ENCODE assay signal across 11 mouse cellular contexts in the genomic region with DNA sequence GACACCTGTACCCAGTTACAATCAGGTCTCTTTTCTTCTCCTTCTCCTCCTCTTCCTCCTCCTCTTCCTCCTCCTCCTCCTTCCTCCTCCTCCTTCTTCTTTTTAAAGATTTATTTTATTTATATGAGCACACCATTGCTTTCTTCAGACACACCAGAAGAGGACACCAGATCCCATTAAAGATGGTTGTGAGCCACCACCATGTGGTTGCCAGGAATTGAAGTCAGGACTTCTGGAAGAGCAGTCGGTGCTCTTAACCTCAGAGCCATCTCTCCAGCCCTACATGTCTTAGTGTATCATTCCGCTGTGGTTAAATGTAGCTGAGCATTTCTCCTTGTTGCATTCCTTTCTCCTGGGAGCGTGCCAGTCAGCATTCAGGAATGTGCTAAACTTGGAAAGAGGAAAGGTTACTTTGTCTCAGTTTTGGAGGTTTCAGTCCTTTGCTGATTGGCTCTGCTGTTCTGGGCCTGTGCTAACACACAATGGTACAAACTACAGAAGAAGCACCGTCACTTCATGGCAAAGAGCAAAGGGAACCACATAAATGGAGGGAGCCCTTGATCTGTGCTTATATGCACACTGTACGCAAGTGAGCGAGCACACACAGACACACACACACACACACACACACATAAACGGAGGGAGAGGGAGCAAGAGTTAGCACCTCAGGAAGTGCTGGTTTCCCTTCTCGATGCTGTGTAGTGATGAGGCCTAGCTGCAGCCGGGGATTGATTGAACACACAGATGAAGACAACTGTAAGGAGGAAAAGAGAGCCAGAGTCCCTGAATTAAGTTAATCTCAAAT. TPM values are rescaled to one million over a fixed set of nuclear protein-coding genes. Genes with fewer than 3 reads are reported as not detected.
DNase-seq lines count a peak whose midpoint lies in the region; ATAC-seq lines count a peak whose summit lies in the region.
"Had no signal": no experiment of that assay in that cellular context is flagged by ENCODE, and none has a peak within 500 bp of the region (broad histone marks: within the 10 kb centered on the region; RNA-seq: fewer than 3 reads in every experiment).

No protein-coding gene starts in this region.

- peak overlapping the region; percentile 75 to 84 for H3K27ac ChIP-seq in heart, embryonic 14.5 days (replicated peaks in 1 of 2; ENCODE audit: control insufficient read depth in 1 of 2, insufficient read depth in 1 of 2, low read depth in 2 of 2, low read length in 2 of 2)
- peak overlapping the region; percentile 33 for H3K27ac ChIP-seq in lung, embryonic 16.5 days (ENCODE audit: low read length)
- H3K27ac ChIP-seq in hindbrain, embryonic 12.5 days, result no peak overlapping the region
- no peak overlapping the region for H3K27ac ChIP-seq in hindbrain, embryonic 14.5 days
- H3K27ac ChIP-seq: liver, embryonic 14.5 days had no signal

- no peak overlapping the region for H3K9ac ChIP-seq in heart, embryonic 14.5 days (ENCODE audit: low read length)
- no peak overlapping the region for H3K9ac ChIP-seq in lung, embryonic 16.5 days (ENCODE audit: low read length)
- H3K9ac ChIP-seq in hindbrain, embryonic 12.5 days, result no peak overlapping the region
- H3K9ac ChIP-seq in hindbrain, embryonic 14.5 days, result no peak overlapping the region
- H3K9ac ChIP-seq: liver, embryonic 14.5 days had no signal

- no peaks in the 10 kb centered on the region for H3K27me3 ChIP-seq in heart, embryonic 14.5 days (ENCODE audit: control insufficient read depth, insufficient read depth, low read length)
- H3K27me3 ChIP-seq in lung, embryonic 16.5 days (ENCODE audit: control insufficient read depth, insufficient read depth, low read depth, low read length), result no peaks in the 10 kb centered on the region
- H3K27me3 ChIP-seq in hindbrain, embryonic 12.5 days, result no peaks in the 10 kb centered on the region
- no peaks in the 10 kb centered on the region for H3K27me3 ChIP-seq in hindbrain, embryonic 14.5 days (ENCODE audit: control insufficient read depth, insufficient read depth, low read length)

- peaks cover 9 to 14% of the 10 kb centered on the region in 2 experiments for H3K4me1 ChIP-seq in heart, embryonic 14.5 days (ENCODE audit: control insufficient read depth in 2 of 2, insufficient read depth in 2 of 2, low read length in 2 of 2)
- H3K4me1 ChIP-seq in lung, embryonic 16.5 days (replicated peaks; ENCODE audit: control insufficient read depth, insufficient read depth, low read length), result peaks cover 10% of the 10 kb centered on the region; the same call in 1 of the 2 replicates
- H3K4me1 ChIP-seq in hindbrain, embryonic 12.5 days, result no peaks in the 10 kb centered on the region
- H3K4me1 ChIP-seq in hindbrain, embryonic 14.5 days (replicated peaks; ENCODE audit: control insufficient read depth, insufficient read depth, low read length), result no peaks in the 10 kb centered on the region

- 26% methylated on average over 9 of the region's 9 CpGs for WGBS in heart, embryonic 14.5 days
- 22% methylated on average over 9 of the region's 9 CpGs for WGBS in lung, embryonic 16.5 days
- WGBS in hindbrain, embryonic 12.5 days, result 82% methylated on average over 9 of the region's 9 CpGs
- WGBS in hindbrain, embryonic 14.5 days, result 88% methylated on average over 9 of the region's 9 CpGs

- intact Hi-C loops in left cerebral cortex, postnatal 14 days (cut with DNase I), result no loop called here

- H3K9me3 ChIP-seq in heart, embryonic 14.5 days (ENCODE audit: control insufficient read depth, low read length), result no peaks in the 10 kb centered on the region
- H3K9me3 ChIP-seq in lung, embryonic 16.5 days (ENCODE audit: control insufficient read depth, low read length), result no peaks in the 10 kb centered on the region
- H3K9me3 ChIP-seq in hindbrain, embryonic 12.5 days (replicated peaks), result no peaks in the 10 kb centered on the region
- H3K9me3 ChIP-seq in hindbrain, embryonic 14.5 days (ENCODE audit: control insufficient read depth, low read length), result no peaks in the 10 kb centered on the region

- H3K4me3 ChIP-seq in heart, embryonic 14.5 days (ENCODE audit: control insufficient read depth in 1 of 2, insufficient read depth in 1 of 2, low read depth in 1 of 2, low read length in 2 of 2), result no peak overlapping the region
- H3K4me3 ChIP-seq in lung, embryonic 16.5 days (ENCODE audit: low read length), result no peak overlapping the region
- H3K4me3 ChIP-seq in hindbrain, embryonic 12.5 days, result no peak overlapping the region
- H3K4me3 ChIP-seq in hindbrain, embryonic 14.5 days (replicated peaks; ENCODE audit: low read length), result no peak overlapping the region

- peak; percentile 73; the same call in 1 of the 2 replicates for ATAC-seq in heart, embryonic 14.5 days (ENCODE audit: insufficient number of reproducible peaks, insufficient read depth, low FRiP score, low read depth)
- peak; percentile 89 for ATAC-seq in lung, embryonic 16.5 days (ENCODE audit: low read depth)
- ATAC-seq in hindbrain, embryonic 12.5 days (ENCODE audit: low FRiP score), result no peak
- ATAC-seq in hindbrain, embryonic 14.5 days (ENCODE audit: low FRiP score), result no peak

- H3K4me2 ChIP-seq in heart, embryonic 14.5 days (ENCODE audit: low read length), result 0 out of 2 replicates have a peak overlapping the region, but pooled peaks have one; percentile 16
- no peak overlapping the region for H3K4me2 ChIP-seq in lung, embryonic 16.5 days (ENCODE audit: low read depth, low read length)
- H3K4me2 ChIP-seq in hindbrain, embryonic 12.5 days (replicated peaks), result no peak overlapping the region
- H3K4me2 ChIP-seq in hindbrain, embryonic 14.5 days (replicated peaks), result no peak overlapping the region

- peak; percentile 38 for DNase-seq in urinary bladder, postnatal 14 days (ENCODE audit: low spot score)
- DNase-seq in urinary bladder, postnatal 36 days (ENCODE audit: low spot score in 2 of 2), result no peak
- DNase-seq in left cerebral cortex, postnatal 14 days (ENCODE audit: low spot score in 2 of 2), result no peak
- no peak for DNase-seq in embryo, embryonic 10 days (ENCODE audit: low spot score)
- no peak for DNase-seq in hindbrain, embryonic 14.5 days (ENCODE audit: low spot score)
- DNase-seq: gastrocnemius, postnatal 25 days; right cerebral cortex, postnatal 4 days had no signal

- no peaks in the 10 kb centered on the region for H3K36me3 ChIP-seq in heart, embryonic 14.5 days (ENCODE audit: control insufficient read depth, insufficient read depth, low read length)
- H3K36me3 ChIP-seq in lung, embryonic 16.5 days (ENCODE audit: control insufficient read depth, insufficient read depth, low read length), result no peaks in the 10 kb centered on the region
- no peaks in the 10 kb centered on the region for H3K36me3 ChIP-seq in hindbrain, embryonic 12.5 days
- no peaks in the 10 kb centered on the region for H3K36me3 ChIP-seq in hindbrain, embryonic 14.5 days (replicated peaks; ENCODE audit: control insufficient read depth, insufficient read depth)

RNA-seq across cellular contexts. Expression of gene Itsn2, which starts 33.8 kb away (rescaled TPM):
- polyA plus RNA-seq in heart, embryonic 14.5 days (2014; fragmentation: Nextera tagmentation; extraction: Ambion mirVana), result 47.2 and 48.4 TPM in 2 replicates
- 37.6 and 39.7 TPM in 2 replicates for polyA plus RNA-seq in lung, embryonic 16.5 days (2015; fragmentation: Nextera tagmentation; extraction: Ambion mirVana)
- polyA plus RNA-seq in hindbrain, embryonic 12.5 days (2016; fragmentation: Nextera tagmentation; extraction: Ambion mirVana), result 20.7 and 21.8 TPM in 2 replicates
- 10 to 100 TPM; 61.4 to 64.2 TPM for total RNA-seq in left cerebral cortex, postnatal 14 days (2021)
- 26.3 and 27.5 TPM in 2 replicates for polyA plus RNA-seq in hindbrain, embryonic 14.5 days (2014; fragmentation: Nextera tagmentation; extraction: Ambion mirVana)

RNA-seq across cellular contexts. Expression of gene Gm3625, which starts 34.0 kb away (rescaled TPM):
- not detected in 2 replicates for polyA plus RNA-seq in heart, embryonic 14.5 days (2014; fragmentation: Nextera tagmentation; extraction: Ambion mirVana)
- polyA plus RNA-seq in lung, embryonic 16.5 days (2015; fragmentation: Nextera tagmentation; extraction: Ambion mirVana), result not detected in 2 replicates
- not detected in 2 replicates for polyA plus RNA-seq in hindbrain, embryonic 12.5 days (2016; fragmentation: Nextera tagmentation; extraction: Ambion mirVana)
- not detected for total RNA-seq in left cerebral cortex, postnatal 14 days (2021)
- polyA plus RNA-seq in hindbrain, embryonic 14.5 days (2014; fragmentation: Nextera tagmentation; extraction: Ambion mirVana), result not detected in 2 replicates
- total RNA-seq: gastrocnemius, postnatal 25 days had no signal
- polyA plus RNA-seq: liver, embryonic 14.5 days had no signal

Comparison
In these comparisons a context has a peak if more than half of its experiments do, and no peak if none do; other contexts are left out.
1. ATAC-seq: peak in heart, embryonic 14.5 days (single experiment) and lung, embryonic 16.5 days (single experiment); none in hindbrain, embryonic 12.5 days (single experiment) and hindbrain, embryonic 14.5 days (single experiment).
2. H3K27ac ChIP-seq: peak in heart, embryonic 14.5 days (2 of 2) and lung, embryonic 16.5 days (single experiment); none in hindbrain, embryonic 12.5 days (single experiment) and hindbrain, embryonic 14.5 days (single experiment).